Mouse (Mus musculus): Measurements from ENCODE around the gene Sidt2.

Sidt2 gene

DNA sequence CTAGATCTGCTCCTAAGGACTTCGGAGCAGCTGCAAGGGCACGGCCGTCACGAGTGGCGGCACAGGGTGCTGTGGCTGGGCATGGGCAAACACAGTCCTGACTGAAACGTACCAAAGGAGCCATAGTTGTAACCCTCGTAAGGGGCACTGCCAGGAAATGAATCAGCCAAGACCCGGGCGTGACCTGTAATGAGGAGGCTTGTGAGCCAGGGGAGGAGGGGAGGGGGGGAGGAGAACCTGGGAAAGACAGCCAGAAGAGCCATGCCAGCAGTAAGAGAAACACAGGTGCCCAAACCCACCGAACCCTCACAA is 8.2 kb downstream of the Sidt2 start:
- DNase-seq (ENCODE audit: low spot score in 2 of 2), result no peak

DNA sequence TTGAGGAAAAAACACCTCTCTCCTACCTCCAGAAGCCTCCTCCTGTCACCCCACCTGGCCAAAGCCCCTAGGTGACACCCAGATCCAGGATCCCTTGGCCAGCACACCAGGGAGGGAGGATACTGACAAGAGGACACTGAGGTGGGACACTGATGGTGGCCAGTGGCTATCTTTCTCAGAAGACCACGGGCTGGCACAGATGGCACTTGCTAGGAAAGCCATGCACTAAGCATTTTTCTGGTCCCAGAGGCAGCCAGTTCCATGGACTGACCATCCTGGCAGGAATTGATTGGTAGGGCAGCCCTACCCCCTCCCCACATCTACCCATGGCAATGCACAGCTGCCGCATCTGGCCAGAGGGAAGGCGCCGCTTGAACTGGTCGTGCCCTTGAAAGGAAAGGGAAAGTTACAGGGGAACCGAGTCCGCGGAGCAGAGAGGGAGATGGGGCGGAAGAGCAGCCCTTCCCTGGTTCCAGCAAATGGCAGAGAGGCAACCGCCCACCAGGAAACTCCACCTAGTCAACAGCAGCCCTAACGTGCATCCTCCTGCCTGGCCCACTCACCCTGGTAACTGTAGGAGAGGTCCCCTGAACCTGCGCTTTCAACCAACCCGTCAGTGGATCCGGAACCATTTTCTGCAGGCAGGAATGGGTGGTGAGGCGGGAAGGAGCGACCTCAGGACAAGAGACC is 8.7 kb downstream of the Sidt2 start:
- DNase-seq (ENCODE audit: low spot score in 2 of 2), result no peak

DNA sequence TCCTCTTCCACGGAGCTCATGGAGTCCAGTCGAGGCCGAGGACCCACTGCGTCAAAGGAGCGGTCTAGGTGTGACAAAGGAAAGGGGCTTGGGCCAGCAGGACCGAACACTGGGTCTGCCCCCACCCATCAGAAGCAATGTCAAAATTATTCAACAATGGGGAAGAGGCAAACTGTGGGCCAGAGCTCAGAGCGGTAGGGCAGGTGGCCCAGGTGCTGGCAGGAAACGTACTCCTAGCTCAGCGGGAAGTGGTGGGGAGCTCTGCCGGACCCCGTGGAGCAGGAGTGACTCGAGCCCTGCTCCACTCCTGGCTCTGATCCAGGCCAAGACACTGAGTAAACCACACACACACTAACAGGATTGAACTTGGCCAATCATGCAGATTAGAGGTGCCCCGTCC is 9.3 kb downstream of the Sidt2 start:
- DNase-seq (ENCODE audit: low spot score in 2 of 2), result no peak

DNA sequence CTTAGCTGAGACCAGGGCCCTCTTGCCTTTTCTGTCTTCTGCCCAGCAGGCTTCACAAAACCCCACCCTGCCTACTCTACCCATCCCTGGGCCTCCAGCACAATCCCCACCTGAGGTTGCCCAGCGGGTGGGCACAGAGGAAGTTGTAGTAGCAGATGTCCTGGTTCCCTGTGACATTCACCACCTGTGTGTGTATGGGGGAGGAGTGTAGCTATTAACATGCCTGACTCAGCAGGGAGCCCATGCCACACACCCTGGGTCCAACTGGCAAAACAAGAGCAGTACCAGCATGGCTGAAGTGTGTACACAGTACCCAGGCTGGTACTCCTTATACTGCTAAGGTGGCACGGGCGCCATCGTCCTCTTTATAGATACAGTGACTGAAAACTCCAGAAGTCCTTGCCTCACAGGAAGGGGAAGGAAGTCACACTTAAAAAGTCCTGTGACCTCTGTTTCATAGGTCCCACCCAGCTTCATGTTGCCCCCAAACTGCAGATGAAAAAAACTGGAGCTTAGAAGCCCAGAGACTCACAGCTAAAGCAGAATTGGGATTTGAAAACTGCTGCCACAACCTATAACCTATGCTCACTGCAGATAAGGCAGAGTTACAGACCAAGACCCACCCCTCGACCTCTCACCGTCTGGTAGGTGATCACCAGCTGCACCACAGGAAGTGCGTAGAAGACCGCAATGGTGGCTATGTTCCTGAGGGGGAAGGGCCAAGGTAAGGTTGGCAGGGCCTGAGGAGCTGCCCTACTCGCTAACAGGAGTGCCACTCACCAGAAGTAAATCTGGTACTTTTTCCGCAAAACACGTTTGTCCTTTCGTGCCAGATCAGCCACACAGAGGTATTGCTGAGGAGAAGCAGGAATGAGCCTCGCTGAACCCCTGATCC is 10.3 kb downstream of the Sidt2 start:
- DNase-seq (ENCODE audit: low spot score in 2 of 2), result no peak

DNA sequence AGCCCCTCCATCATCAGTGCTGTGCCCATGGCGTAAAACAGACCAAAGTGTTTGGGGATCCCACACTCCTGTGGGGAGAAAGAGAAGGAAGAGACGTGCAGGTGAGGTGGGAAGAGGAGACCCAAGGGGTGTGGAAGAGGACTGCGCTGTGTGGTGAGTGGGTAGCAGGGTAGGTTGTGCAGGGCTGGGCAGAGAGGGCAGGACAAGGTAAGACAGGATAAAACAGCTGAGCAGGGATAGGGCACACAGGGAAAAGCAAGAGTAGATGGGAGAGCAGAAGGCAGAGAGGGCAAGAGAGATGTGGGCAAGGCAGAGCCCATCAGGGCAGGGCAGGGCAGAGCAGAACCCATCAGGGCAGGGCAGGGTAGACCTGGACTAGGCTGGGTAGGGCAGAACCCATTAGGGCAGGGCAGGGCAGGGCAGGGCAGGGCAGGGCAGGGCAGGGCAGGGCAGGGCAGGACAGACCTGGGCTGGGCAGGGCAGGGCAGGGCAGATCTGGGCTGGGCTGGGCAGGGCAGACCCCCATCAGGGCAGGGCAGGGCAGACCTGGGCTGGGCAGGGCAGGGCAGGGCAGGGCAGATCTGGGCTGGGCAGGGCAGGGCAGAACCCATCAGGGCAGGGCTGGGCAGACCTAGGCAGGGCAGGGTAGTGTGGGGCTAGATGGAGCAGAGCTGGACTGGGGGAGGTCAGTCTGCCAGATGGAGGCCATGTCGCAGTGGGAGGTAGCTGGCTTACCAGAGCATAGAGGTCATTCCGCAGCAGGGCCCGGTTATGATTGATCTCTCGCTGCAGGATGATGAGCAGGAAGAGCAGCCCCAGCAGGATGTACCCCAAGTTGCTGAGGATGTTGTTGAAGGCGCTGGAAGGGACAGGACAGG is 11.2 kb downstream of the Sidt2 start:
- DNase-seq (ENCODE audit: low spot score in 2 of 2), result no peak

DNA sequence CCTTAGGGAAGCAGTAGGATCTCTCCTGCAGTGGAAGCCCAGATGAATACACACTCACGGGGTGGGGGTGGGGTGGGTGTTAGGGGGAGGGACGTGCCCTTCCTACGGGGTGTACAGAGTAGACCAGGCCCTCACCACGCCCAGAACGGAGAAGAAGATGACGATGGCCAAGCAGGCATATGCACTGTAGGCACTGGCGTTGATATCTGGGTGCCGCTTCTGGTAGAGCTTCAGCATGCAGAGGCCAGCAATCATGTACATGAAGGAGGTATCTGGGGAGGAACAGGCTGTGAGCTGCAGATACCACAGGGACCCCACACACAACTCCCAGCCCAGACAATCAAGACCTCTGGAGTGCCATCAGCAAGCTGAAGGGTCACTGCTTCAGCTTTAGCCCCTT is 12.1 kb downstream of the Sidt2 start:
- DNase-seq (ENCODE audit: low spot score in 2 of 2), result no peak

DNA sequence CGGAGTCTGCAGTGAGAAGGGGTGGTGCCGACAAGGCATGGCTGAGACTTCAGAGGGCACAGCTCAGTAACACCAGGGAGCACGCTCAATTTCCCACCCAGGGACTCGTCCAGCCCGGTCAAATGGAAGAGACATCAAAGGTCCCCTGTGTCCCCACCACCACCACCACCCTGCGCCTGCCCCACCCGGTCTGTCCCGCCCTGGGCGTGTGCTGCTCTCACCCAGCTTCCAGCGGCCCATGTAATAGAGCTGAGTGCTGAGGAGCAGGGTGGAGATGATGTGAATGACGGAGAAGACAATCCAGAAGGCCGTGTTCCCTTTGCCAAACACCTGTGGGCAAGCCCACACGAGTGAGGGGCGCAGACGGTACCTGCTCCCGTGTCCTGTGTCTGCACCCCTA is 12.6 kb downstream of the Sidt2 start:
- no peak for DNase-seq (ENCODE audit: low spot score in 2 of 2)

DNA sequence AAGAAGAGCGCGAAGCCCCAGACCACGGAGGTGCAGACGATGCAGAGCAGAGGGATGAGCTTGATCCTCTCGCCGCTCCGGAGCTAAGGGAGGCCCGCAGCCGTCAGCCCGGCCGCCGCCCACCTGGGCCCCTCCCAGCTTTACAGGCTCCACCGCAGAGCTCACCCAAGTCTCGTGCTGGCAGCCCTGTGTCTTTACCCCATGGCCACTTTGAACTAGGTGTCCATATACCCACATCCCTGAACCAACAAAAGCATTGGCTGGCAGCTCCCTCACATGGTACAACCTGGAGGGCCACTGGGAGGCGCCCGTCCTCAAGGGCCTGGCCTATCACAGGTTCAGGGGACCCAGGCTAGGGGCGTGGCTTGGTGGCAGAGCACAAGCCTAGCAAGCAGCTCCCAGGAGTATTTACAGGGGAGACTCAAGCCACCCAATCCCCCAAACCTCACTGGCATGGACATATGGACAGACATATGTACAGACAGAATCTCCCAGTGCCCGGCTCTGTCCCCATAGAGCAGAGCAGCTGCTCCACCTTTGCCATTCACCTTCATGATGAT is 13.6 kb downstream of the Sidt2 start:
- DNase-seq (ENCODE audit: low spot score in 2 of 2), result no peak

DNA sequence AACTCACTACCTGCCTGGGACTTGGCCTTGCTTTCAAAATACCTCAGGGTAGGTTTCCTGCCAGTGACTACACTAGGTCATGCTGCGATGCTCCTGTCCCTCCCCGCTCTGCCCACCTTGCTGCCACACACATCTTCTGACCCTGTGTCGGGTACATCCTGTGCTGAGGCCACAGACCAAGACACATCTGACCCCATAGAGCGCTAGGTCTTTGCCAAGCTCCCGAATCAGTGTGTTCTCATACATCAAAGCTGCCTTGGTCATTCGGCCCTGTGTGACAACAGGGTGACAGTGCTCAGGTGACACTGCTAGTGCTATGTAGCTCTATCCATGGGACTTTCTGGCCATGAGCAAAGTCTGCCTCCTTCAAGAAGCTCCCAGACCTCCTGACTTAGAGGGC is 15.3 kb downstream of the Sidt2 start:
- no peak for DNase-seq (ENCODE audit: low spot score in 2 of 2)

DNA sequence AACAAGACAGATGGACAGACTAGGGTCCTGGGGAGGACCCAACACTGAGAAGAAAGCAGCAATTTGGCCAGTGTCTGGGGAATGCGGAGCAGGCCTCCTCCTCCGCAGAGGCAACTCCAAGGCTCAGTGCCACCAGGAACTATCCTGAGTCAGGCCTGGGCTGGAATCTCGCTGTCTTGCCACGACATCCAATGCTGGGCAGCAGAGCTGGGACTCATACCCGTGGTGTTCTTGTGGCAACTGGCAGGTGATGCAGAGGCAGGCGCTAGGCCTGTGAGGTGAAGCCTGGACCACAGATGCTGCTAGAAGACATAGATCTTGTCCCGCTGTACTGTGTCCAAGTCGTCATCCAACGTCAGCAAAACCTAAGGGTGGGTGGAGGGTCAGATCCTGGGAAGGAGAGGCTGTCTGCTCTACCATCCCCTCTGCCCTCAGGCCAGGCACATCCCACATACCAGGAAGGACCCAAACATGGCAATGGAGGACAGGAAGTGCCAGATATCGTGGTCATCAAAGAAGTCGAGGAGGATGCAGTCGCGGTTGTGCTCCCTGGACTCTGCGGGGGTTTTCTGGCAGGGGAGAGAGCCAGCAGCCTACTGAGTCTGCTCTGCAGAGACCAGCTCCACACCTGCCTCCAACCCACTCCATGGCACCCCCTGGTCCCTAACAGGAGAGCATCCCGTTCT is 16.0 kb downstream of the Sidt2 start:
- no peak for DNase-seq (ENCODE audit: low spot score in 2 of 2)

DNA sequence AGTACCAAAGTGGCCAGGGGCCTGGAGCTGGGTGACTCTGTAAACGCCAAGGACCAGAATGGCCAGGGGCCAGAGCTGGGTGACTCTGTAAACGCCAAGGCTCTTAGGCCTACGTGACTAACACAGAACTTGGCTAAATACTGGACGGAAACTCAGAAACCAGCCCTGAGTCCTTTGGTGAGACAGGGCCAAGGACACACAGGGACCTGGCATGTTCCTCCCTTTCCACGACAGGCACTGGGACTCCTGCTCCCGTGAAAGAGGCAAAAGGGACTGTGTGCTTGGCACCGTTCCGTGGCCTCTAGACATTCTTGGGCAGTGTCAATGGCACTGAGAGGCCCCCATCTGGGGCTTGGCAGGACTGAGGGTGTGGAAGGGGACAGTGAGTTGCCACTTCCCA is 17.0 kb downstream of the Sidt2 start:
- DNase-seq (ENCODE audit: low spot score in 2 of 2), result no peak

DNA sequence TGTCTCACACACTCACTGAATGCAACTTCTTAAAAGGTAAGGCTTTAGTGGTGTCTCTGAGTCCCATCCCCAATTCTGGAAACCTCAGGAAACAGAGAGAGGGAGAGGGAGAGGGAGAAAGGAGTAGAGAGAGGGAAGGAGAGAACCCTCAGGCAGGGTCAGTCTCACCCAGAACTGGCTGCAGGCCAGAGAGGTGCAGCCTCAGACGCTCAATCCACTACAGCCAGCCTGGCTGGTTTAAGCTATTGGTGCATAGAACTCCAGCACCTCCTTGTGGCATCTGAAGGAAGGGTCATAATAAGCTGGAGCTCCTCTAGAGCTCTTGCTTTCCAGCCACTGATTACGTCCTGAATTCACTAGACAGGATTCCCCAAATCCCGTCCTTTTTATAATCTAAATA is 18.2 kb downstream of the Sidt2 start:
- DNase-seq (ENCODE audit: low spot score in 2 of 2), result peak; percentile 47

DNA sequence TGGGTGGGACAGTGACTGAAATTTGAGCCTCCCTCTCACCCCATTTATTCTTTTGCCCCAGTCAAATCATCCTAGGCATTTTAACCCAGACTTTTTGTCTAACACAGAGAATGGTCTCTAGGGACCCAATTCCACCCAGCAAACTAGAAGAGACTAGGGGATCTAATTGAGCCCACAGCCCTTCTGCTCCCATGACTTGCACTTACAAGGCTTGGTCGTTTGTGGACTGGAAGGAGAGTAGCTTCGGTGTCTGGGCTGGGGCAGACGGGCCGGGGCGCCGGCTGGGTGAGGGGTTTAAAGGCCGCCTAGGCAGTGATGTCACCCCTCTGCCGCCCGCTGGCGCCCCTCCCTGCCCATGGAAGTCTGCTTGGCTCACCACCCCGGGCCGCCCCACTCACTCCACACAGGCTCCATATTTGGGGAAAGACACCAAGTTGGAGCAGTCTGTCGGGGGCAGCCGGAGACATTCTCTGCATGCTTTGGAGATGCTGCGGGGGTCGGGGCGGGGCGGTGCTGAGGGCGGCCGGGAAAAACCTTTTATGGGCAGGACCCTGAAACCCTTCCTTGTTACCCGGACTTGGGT is 19.3 kb downstream of the Sidt2 start, which contains the start of gene Tagln:
Tagln (minus strand) TSS at position 431 of the 583 bp plus-strand sequence.
- DNase-seq (ENCODE audit: low spot score in 2 of 2), result no peak

DNA sequence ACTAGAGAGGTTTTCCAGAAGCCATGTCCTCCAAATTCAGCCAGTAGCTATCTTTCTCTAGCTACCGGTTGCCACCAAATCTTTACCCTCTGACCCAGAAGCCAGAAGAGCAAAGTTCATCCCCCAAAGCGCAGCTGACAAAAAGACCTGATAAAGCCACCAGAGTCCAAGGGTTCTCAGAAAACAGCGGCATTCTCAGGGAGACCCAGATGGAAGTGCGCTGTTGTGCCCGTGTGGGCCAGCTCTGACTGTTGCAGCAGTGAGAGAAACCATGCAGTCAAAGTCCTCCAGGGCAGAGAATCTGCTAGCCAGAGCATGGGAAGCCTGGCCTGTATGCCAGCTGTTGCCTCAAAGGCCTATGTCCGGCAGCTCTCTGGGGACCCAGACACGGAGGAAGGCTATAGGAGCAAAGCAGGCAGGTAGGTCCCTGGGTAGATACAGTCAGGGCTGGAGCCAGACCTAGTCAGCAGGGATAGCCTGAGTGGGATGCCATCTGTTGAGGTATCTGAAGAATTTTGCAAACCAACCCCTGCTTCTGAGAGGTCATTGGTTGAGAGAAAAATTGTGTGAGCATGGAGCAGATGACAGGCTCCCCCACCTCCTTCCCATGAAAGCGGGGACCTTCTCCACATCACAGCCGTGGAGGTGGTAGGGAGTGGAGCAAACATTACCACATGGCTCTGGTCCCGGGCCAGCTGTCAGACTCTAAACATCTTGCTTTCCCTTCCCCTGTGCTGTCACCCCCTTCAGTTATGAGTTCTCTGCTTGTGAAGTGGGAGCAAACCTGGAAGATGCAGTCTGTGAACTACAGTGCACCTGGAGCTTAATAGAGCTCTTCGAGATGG is 22.3 kb downstream of the Sidt2 start:
- DNase-seq (ENCODE audit: low spot score in 2 of 2), result no peak

DNA sequence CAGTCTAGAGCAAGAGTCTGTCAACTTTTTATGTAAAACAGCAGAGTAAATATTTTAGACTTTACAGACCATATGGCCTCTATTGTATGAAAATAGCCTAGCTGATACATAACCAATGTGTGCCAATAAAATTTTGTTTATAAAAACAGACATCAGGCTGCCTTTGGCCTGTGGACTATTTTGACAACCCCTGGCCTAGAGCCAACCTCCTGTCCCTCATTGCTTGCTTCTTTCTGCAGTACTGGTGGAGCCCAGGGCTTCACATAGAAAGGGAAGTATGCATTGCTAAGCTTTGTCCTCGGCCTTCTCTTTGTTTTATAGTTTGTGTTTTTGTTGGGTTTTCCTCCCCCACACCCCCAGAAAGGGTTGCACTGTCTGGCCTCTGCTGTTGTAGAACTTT is 23.1 kb downstream of the Sidt2 start:
- DNase-seq (ENCODE audit: low spot score in 2 of 2), result no peak

DNA sequence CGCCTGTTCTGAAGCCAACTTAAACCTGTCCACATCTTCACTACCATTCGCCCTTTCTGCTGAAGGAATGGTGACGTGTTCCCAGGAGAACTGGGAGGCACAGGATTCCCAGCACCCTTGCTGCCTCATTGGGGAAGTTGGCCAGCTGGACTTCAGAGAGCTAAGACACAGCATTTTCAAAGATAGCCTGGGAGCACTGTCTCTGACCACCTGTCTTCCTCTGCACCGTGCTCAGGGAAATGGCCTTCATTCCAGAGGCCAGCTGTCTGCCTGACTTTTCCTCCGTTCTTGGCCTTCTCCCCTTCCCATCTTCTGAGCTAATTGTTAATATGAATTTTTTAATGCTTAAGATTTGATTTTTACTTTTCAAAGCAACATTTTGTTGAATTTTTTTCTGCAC is 25.8 kb downstream of the Sidt2 start:
- no peak for DNase-seq (ENCODE audit: low spot score in 2 of 2)

DNA sequence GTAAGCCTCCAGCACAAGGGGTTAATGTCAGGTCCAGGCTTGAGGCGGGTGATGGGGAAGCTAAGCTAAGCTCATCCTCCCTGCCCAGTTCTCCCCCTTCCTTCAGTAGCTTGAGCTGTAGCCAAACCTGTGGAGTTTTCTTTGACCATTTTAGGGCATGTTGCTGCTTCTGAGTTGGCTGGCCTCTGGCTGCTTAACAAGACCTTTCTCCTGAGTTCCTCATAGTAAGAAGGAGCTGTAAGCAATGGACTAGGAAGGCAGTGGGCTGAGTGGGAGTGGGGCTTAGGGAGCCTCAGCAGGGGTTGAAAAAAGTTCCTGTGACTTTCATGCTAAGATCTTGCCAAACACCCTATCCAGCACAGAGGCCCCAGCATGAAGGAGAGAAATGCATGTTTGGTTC is 35.2 kb downstream of the Sidt2 start:
- DNase-seq (ENCODE audit: low spot score in 2 of 2), result no peak

DNA sequence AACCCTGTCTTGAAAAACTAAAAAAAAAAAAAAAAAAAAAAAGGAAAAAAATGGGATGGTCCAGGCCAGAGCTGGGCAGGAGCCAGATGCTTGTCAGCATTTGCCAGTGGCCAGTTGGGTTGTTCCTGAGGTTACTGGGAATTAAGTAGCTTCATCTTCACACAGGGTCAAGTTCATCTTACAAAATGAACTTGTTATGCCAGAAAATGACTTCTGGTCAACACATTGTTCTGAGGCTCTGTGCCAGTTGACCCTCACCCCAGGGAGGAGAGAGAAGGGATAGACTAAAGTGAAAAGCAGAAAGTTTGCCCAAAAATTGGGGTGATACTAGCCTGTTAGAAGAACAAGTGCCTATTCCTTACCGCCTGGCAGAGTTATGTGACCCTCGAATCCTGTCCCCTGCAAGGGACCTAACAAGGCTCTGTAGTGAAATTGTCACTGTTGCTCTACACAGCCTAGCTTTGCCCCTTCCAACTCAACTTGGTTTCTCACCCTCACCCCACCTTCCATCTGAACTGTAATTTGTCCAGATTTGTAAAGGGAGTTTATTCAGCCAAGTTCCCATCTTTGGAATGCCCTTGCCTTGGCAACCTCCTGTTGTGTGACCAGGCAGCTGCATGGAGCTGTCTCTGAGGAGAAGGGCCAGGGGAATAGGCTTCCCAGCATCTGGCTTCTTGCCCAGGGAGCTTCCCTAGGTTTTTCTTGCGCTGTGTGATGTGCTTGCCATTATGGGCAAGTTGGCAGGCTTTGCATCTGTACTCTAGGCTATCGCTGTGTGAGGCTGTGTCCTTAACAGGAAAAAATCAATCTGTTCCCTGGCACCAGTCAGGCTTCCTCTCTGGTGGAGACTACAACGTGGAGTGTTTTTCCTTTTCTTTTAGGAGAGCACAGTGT is 37.8 kb downstream of the Sidt2 start:
- peak in 1 of 2 experiments; percentile 48 for DNase-seq (ENCODE audit: low spot score in 2 of 2)

DNA sequence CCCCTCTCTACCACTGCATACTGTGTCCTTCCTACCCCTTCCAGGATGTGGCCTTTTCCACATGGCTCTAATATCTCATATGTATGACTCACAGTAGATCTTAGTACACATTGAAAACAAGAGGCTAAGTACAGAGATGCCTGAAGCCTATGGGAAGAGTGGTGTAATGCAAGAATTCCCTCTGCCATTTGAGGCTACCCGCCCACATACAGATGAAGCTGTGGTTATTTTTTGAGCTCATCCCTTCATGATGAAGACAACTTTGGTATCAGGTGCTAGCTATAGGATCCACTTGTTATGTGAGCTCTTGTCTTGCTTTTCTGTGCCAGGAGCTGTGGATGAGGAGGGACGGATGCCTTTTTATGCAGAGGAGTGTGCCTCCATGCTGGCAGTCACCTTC is 39.4 kb downstream of the Sidt2 start:
- no peak for DNase-seq (ENCODE audit: low spot score in 2 of 2)
